Mouse (Mus musculus) midbrain, embryonic 16.5 days (tissue): ENCODE measurements around the gene Gpr137b. TPM values are rescaled to one million over a fixed set of nuclear protein-coding genes. Genes with fewer than 3 reads are reported as not detected.
A peak's percentile ranks its signal among the peaks of the same experiment; 100 is the strongest.
"Not testable (repeated sequence)": the region's sequence is repeated elsewhere in the genome, so short reads cannot be mapped to it uniquely, and the experiment has no call there.

Experiments
- ATAC-seq: fragments of 200-750 bp; cut with Nextera tagmentation; 2 replicates; pipeline ENCODE4 v1.8.0; 2017; ENCODE audit warnings: moderate TSS enrichment
- H3K27ac ChIP-seq: fragments of 300-500 bp; sonication (generic); 2 replicates; pipeline ENCODE4 v1.5.1; 2014; ENCODE audit warnings: mild to moderate bottlenecking, low read length, mixed read lengths
- H3K27me3 ChIP-seq: fragments of 300-500 bp; sonication (generic); 2 replicates; pipeline ENCODE4 v1.6.1; 2014; ENCODE audit warnings: low read depth, low read length, mixed read lengths; ENCODE audit not compliant: control insufficient read depth, insufficient read depth
- H3K36me3 ChIP-seq: fragments of 300-500 bp; sonication (generic); 2 replicates; pipeline ENCODE4 v1.6.1; 2014; ENCODE audit warnings: mild to moderate bottlenecking, low read length, moderate library complexity, mixed read lengths; ENCODE audit not compliant: control insufficient read depth, insufficient read depth
- H3K4me1 ChIP-seq: fragments of 300-500 bp; sonication (generic); 2 replicates; pipeline ENCODE4 v1.6.1; 2014; ENCODE audit warnings: mild to moderate bottlenecking, low read length, mixed read lengths; ENCODE audit not compliant: control insufficient read depth, insufficient read depth
- H3K4me2 ChIP-seq: fragments of 300-500 bp; sonication (generic); 2 replicates; pipeline ENCODE4 v1.6.1; 2014; ENCODE audit warnings: mild to moderate bottlenecking, low read length, mixed read lengths
- H3K4me3 ChIP-seq: fragments of 300-500 bp; sonication (generic); 2 replicates; pipeline ENCODE4 v1.5.1; 2014; ENCODE audit warnings: low read depth, mild to moderate bottlenecking, low read length, moderate library complexity, mixed read lengths
- H3K9ac ChIP-seq: fragments of 300-500 bp; sonication (generic); 2 replicates; pipeline ENCODE4 v1.6.1; 2014; ENCODE audit warnings: low read depth, low read length, mixed read lengths
- H3K9me3 ChIP-seq: fragments of 300-500 bp; sonication (generic); replicated peaks from 2 replicates; pipeline ENCODE4 v1.6.1; 2014; ENCODE audit warnings: mild to moderate bottlenecking, low read length, mixed read lengths; ENCODE audit not compliant: control insufficient read depth, poor library complexity, severe bottlenecking
- WGBS: fragments of 180-500 bp; shearing (Covaris S2); extraction: QIAGEN DNeasy Blood & Tissue Kit; methylation state at CpG from one replicate; pipeline ENCODE4 v1.1.7; 2014; 5-methylcytosine and 5-hydroxymethylcytosine counted together
- polyA plus RNA-seq: library from polyadenylated mRNA; unstranded; fragments of >200 nt; fragmentation: Nextera tagmentation; extraction: Ambion mirVana; gene quantifications from 2 replicates; pipeline ENCODE4 v1.2.1, GENCODE M21; 2015

Gene Gpr137b
- 23.4 and 28.5 TPM in 2 replicates for polyA plus RNA-seq

DNA sequence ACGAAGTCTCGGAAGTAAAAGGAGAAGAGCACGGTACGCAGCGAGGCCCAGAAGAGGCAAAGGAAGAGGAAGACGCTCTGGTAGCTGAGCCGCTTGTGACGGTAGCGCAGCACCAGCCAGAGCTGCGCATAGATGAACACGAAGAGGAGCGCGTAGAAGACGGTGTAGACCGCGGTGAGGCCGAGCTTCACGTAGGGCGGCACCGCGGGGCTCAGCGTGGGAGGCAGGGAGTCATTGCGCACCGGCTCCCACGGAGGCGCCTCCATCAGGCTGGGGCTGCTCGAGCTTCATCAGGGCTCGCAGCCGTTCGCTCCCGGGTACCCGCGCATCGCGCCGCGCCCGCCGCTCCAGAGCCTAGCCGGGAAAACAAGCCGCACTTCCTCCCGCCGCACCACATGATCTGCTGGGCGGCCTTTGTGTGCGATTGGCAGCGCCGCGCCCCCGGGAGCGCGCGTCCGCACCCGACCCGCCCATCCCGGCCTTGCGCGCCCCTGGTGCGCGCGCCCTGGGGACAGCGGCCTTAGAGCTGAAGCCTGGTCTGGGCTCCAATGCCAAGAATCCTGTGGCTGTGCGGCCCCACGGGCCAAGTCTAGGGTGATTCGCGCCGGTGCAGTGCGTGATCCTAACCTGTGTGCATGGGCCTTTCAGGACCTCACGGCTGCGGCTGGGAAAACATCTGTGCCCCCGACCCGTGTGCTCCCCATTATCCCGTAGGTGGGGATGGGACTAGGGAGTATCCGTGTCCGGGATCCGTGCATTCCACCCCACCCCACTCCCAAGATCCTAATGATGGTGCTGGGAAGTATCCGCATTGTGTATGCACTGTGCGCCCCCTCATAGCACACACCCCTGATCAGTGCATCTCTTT, at the start of gene Gpr137b:
Gene Gpr137b, minus strand, starts transcription at position 787 of the 868 bp plus-strand sequence.
- not testable (repeated sequence) for H3K36me3 ChIP-seq, H3K4me1 ChIP-seq, H3K27me3 ChIP-seq, H3K9me3 ChIP-seq
- peak within 1 kb of the TSS; percentile 41 for H3K4me3 ChIP-seq
- ATAC-seq: peak; percentile 93
- H3K27ac ChIP-seq: peak within 1 kb of the TSS; percentile 73
- H3K4me2 ChIP-seq: peak within 1 kb of the TSS; percentile 47
- 0% methylated on average over 31 of the region's 78 CpGs for WGBS
- peak within 1 kb of the TSS; percentile 62 for H3K9ac ChIP-seq

DNA sequence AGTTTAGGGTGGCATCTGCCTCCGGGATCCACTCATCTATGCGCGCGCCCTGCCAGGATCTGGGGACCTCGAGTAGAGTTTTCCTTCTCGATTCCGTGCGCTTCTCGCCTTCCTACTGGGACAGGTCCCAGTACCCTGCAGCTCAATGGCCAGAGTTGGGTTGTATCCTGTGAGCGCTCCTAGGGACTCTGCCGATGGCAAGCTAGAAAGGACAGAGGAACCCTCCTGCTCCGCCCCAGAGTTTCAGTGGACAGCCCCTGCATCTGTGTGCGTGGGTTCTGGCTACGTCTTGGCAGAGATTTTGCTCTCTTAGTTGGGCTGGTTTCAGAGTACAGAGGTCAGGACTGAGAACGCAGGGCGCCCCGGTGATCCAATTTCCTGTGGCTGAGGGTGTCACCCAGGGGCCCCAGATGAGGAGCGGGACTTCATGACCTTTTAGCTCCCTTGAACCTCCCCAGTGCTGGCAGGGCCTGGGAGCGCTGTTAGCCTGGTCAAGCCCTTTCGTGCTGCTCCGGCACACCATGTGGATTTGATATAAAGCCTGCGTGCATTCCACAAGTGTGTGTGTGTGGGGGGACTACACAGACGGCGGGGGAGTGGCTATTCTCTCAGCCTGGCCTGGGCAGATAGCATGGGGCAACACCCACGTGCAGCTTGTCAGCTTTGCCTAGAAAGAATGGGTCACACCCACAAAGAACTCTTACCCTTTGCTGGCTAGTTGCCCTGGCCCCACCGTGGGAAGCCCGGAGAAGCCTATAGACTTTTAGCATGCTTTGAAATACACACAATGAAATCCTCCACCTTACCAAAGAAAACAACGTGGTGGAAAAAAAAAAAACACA, 44.5 kb upstream of the Gpr137b start:
- H3K9me3 ChIP-seq, H3K27ac ChIP-seq, H3K4me2 ChIP-seq, H3K27me3 ChIP-seq, H3K4me3 ChIP-seq, H3K4me1 ChIP-seq, H3K9ac ChIP-seq, H3K36me3 ChIP-seq: not testable (repeated sequence)
- peak; percentile 23; the same call in 1 of the 2 replicates for ATAC-seq
- WGBS: 4% methylated on average over 12 of the region's 28 CpGs

DNA sequence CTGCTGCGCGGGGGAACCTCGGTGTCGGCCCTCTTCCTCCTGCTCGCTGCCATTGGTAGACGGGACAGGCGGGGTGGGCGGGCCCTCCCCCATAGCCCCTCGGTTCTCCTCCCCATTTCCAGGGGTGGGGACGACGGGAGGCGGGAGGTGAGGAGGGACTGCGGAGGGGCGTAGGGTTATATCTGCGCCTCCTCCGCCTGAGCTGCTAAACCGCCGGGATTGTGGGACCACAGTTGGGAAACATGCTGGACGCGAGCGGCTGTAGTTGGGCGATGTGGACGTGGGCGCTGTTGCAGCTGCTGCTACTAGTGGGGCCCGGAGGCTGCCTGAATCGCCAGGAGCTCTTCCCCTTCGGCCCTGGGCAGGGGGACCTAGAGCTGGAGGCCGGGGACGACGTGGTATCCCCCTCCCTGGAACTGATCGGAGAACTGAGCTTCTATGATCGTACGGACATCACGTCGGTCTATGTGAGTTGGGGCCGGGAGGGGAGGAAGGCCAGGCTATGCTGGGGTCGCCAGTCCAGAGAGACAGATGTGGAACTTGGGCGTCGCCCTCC, 43.7 kb upstream of the Gpr137b start, which contains the start of gene Nid1:
Gene Nid1, plus strand, starts transcription at position 92 of the 556 bp plus-strand sequence.
- H3K4me2 ChIP-seq: peak within 1 kb of the TSS; percentile 41; the same call in 1 of the 2 replicates
- WGBS: 0% methylated on average over 19 of the region's 39 CpGs
- H3K27ac ChIP-seq, H3K9ac ChIP-seq, H3K9me3 ChIP-seq, H3K36me3 ChIP-seq, H3K27me3 ChIP-seq, H3K4me1 ChIP-seq: not testable (repeated sequence)
- ATAC-seq: peak; percentile 77
- H3K4me3 ChIP-seq: peak within 1 kb of the TSS; percentile 19; the same call in 1 of the 2 replicates

DNA sequence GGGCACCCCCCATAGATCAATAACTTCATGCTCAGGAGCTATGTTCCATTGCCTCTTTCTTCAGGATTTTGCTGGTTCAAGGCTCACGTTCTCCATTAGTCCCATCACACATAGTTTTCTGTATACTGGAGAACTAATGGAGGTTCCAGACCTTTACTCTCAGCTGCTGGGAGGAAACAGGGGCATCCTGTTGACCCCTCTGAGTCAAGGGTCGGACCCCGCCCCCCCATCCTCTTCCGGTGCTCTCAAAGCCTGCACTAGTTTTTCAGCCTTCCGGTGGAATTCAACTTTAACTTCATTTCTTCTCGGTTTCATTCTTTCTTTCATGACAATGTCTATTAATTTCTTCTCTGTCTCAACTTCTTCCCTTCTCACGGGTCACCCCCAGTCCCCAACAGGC, 42.3 kb upstream of the Gpr137b start:
- not testable (repeated sequence) for H3K9ac ChIP-seq, H3K4me2 ChIP-seq, H3K9me3 ChIP-seq, H3K36me3 ChIP-seq, H3K4me3 ChIP-seq, H3K27ac ChIP-seq, H3K4me1 ChIP-seq, H3K27me3 ChIP-seq, ATAC-seq
- whole genome bisulfite sequencing: 89% methylated on average over 3 of the region's 7 CpGs

DNA sequence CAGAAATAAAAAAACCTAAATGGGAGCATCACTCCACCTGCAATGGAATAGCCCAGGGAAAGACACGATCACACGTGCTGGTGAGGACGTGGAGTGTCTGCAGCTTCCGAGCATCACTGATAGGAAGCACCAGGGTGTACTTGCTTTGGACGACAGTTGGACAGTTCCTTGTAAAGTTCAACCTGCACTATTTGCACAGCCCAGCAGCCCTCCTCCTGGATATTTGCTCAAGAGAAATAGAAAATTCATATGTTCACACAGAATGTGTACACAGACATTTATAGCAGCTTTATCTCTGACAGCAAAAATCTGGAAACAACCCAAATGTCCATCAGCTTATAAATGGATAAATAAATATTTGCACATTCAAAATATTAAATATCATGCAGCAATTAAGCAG, 29.5 kb upstream of the Gpr137b start:
- ATAC-seq, H3K9me3 ChIP-seq, H3K9ac ChIP-seq, H3K27me3 ChIP-seq, H3K27ac ChIP-seq, H3K4me1 ChIP-seq, H3K36me3 ChIP-seq, H3K4me2 ChIP-seq, H3K4me3 ChIP-seq: not testable (repeated sequence)
- WGBS: 67% methylated on average over 1 of the region's 5 CpGs

DNA sequence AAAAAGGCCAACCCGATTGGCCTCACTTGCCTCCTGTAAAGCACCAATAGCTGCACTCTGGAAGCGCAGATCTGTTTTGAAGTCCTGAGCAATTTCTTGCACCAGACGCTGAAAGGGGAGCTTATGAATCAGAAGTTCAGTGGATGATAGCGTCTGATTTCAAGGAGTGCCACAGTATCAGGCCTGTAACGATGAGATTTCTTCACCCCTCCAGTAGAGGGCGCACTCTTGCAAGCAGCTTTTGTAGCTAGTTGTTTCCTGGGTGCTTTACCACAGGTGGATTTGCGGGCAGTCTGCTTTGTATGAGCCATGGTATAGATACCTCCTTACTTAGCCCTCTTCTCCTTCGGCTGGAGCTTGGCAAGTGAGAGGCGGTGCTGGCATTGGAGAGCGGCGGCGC, 25.0 kb upstream of the Gpr137b start:
- H3K4me3 ChIP-seq, H3K36me3 ChIP-seq, ATAC-seq, H3K9me3 ChIP-seq, H3K4me2 ChIP-seq, H3K27ac ChIP-seq, H3K27me3 ChIP-seq, H3K4me1 ChIP-seq, H3K9ac ChIP-seq: not testable (repeated sequence)
- 93% methylated on average over 6 of the region's 12 CpGs for WGBS

DNA sequence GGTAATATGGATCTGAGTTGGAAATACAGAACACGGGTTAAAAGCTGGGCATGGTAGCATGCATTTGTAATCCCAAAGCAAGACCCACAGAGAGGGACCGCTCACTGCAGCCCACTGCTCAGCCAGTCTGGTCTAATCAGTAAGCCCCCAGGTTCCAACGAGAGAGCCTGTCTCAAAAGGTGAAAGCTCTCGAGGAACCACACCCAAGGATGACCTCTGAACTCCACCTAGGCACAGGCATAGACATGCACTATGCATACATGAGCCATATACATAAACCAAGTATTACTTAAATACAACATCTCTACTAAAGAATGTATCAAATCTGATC, 22.2 kb upstream of the Gpr137b start:
- H3K27ac ChIP-seq, H3K9ac ChIP-seq, H3K27me3 ChIP-seq, H3K4me1 ChIP-seq, H3K36me3 ChIP-seq, H3K4me3 ChIP-seq, H3K9me3 ChIP-seq, H3K4me2 ChIP-seq: not testable (repeated sequence)
- peak; percentile 73 for ATAC-seq
- WGBS: 89% methylated on average over 2 of the region's 4 CpGs

DNA sequence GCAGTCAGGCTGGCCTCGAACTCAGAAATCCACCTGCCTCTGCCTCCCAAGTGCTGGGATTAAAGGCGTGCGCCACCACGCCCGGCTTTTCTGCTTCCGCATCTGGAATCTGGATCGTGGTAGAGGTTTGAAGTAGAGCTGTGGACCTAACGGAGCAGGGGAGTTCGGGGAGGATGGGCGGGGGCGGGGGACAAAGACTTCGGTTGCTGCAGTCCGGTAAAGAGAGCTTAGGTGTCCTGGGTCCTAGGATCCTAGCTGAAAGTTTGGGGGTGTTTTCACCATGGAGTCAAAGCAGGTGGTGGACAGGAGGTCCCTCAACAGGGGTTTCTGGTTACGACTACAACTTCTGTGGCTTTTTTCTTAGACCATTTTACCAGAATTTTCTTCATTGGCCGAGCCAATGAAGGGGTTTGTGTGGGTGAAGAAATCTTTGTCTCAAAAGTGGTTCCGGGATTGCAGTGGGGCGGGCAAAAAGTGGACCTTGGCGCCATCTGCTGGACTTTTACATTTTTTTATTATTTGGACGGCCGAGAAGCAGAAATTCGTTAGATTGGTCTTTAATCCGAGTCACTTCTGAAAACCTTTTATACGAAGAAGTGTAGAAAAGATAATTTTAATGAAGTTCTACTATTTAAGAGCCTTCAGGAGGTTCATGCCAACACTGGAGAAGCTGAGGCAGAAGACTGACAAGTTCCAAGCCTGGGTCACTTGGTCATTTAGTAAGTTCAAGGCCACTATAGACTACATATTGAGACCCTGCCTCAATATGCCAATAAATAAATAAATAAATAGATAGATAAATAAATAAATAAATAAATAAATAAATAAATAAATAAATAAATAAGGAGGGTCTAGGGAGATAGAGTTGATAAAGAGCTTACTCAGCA, 21.5 kb upstream of the Gpr137b start:
- not testable (repeated sequence) for H3K9me3 ChIP-seq, H3K9ac ChIP-seq, H3K4me3 ChIP-seq, H3K36me3 ChIP-seq, H3K27me3 ChIP-seq, H3K27ac ChIP-seq, H3K4me1 ChIP-seq
- peak overlapping the region; percentile 25; the same call in 1 of the 2 replicates for H3K4me2 ChIP-seq
- 38% methylated on average over 22 of the region's 23 CpGs for WGBS
- peak; percentile 75 for ATAC-seq
